Mouse (Mus musculus): ENCODE results near the gene Wnt8b. TPM values are rescaled to one million over a fixed set of nuclear protein-coding genes. Genes with fewer than 3 reads are reported as not detected.

Gene Wnt8b
- total RNA-seq, 4 experiments from 2014 or later = 0.09 TPM; not detected in 3

- peak; percentile 98 for DNase-seq (ENCODE audit: low spot score)
These were observed 69.5 kb downstream of the Wnt8b start, which contains the start of gene Hif1an for GRCm38 (mm10) chr19:44562652-44563206. Gene Hif1an (plus strand): TSS chr19:44562850.

Other genes starting within 250 kb of the Wnt8b start
- gene Scd2, start 199.8 kb upstream of the Wnt8b start, total RNA-seq (2022) = 10 to 100 TPM in 1 of 4 experiments, 1 to 10 TPM in 3; 7.5 to 10.2 (median 9.4) TPM
- gene Scd4, start 160.4 kb upstream of the Wnt8b start, total RNA-seq (2022) = 1 to 10 TPM; 2.6 to 5.1 (median 3.1) TPM
- 10 to 100 TPM; 14.9 to 24.2 (median 20.9) TPM for gene Scd1, start 85.6 kb upstream of the Wnt8b start, total RNA-seq (2022)
- 10 to 100 TPM in 3 of 4 experiments, 1 to 10 TPM in 1; 9.7 to 14.1 (median 10.7) TPM for gene Sec31b, start 52.4 kb downstream of the Wnt8b start, total RNA-seq (2022)
- gene Gm20538, start 59.4 kb downstream of the Wnt8b start, total RNA-seq (2022) = not detected
- gene Ndufb8, start 62.0 kb downstream of the Wnt8b start, total RNA-seq (2022) = 1,000 to 10,000 TPM; 2,001 to 2,142 (median 2,069) TPM
- 10 to 100 TPM; 53.2 to 62.2 (median 59.5) TPM for gene Hif1an, start 69.4 kb downstream of the Wnt8b start, total RNA-seq (2022)